Mouse (Mus musculus): ENCODE measurements around the gene Tle4. TPM values are rescaled to one million over a fixed set of nuclear protein-coding genes. Genes with fewer than 3 reads are reported as not detected.
"Not testable (repeated sequence)": the region's sequence is repeated elsewhere in the genome, so short reads cannot be mapped to it uniquely, and the experiment has no call there.

The Tle4 gene
- 10 to 100 TPM in 1 of 2 experiments, 1 to 10 TPM in 1; 9.8 to 11.8 TPM for total RNA-seq (2021)
- long read RNA-seq, experiment 1, partial matches to known transcripts = 1 of 1 reads
- long read RNA-seq, experiment 1, other reads (novel, unspliced or antisense) = 0 of 1 reads
- long read RNA-seq, experiment 2, partial matches to known transcripts = 1 of 1 reads
- long read RNA-seq, experiment 2, other reads (novel, unspliced or antisense) = 0 of 1 reads

GRCm38 (mm10) chr19:14597917-14598689 lies at the start of gene Tle4:
Tle4 (minus strand) TSS chr19:14598051.
- intact Hi-C loops (cut with DNase I) = loop anchor here (5.0 kb wide), 1 partner anchor 46 kb away; no protein-coding TSS in a partner anchor

GRCm38 (mm10) chr19:14645666-14646065 lies 47.8 kb upstream of the Tle4 start:
- DNase-seq = no peak
- intact Hi-C loops (cut with DNase I) = no loop called here

More at GRCm38 (mm10) chr19:14597917-14598689, at the start of gene Tle4:
- DNase-seq = peak; percentile 100

- DNase-seq = no peak
- intact Hi-C loops (cut with DNase I) = no loop called here
These were observed 46.9 kb upstream of the Tle4 start for GRCm38 (mm10) chr19:14644756-14645155.

- intact Hi-C loops (cut with DNase I); DNase-seq: not testable (repeated sequence)
These were observed 45.2 kb upstream of the Tle4 start for GRCm38 (mm10) chr19:14643091-14643490.

- no peak for DNase-seq
- intact Hi-C loops (cut with DNase I) = no loop called here
These were observed 44.8 kb upstream of the Tle4 start for GRCm38 (mm10) chr19:14642663-14643062.

- intact Hi-C loops (cut with DNase I) = no loop called here
- peak; percentile 5 to 9 for DNase-seq
These were observed 37.5 kb upstream of the Tle4 start for GRCm38 (mm10) chr19:14635213-14635928.

GRCm38 (mm10) chr19:14623355-14623754 lies 25.5 kb upstream of the Tle4 start:
- no peak for DNase-seq
- intact Hi-C loops (cut with DNase I) = no loop called here

GRCm38 (mm10) chr19:14620534-14620933 lies 22.7 kb upstream of the Tle4 start:
- intact Hi-C loops (cut with DNase I) = no loop called here
- DNase-seq = no peak

GRCm38 (mm10) chr19:14619814-14620213 lies 22.0 kb upstream of the Tle4 start:
- no peak for DNase-seq

GRCm38 (mm10) chr19:14614816-14615215 lies 17.0 kb upstream of the Tle4 start:
- no peak for DNase-seq
- intact Hi-C loops (cut with DNase I) = no loop called here

More at GRCm38 (mm10) chr19:14619814-14620213, 22.0 kb upstream of the Tle4 start:
- intact Hi-C loops (cut with DNase I) = no loop called here

GRCm38 (mm10) chr19:14610542-14611317 lies 12.9 kb upstream of the Tle4 start:
- intact Hi-C loops (cut with DNase I) = no loop called here
- DNase-seq = no peak

- intact Hi-C loops (cut with DNase I) = no loop called here
These were observed 3.0 kb upstream of the Tle4 start for GRCm38 (mm10) chr19:14600841-14601240.

GRCm38 (mm10) chr19:14600354-14600753 lies 2.5 kb upstream of the Tle4 start:
- DNase-seq = no peak
- intact Hi-C loops (cut with DNase I) = no loop called here

More at GRCm38 (mm10) chr19:14600841-14601240, 3.0 kb upstream of the Tle4 start:
- DNase-seq = no peak

- intact Hi-C loops (cut with DNase I) = loop anchor here (5.0 kb wide), 1 partner anchor 48 kb away; no protein-coding TSS in a partner anchor
These were observed 2.0 kb upstream of the Tle4 start for GRCm38 (mm10) chr19:14599851-14600251.

GRCm38 (mm10) chr19:14598690-14599288 lies 938 bp upstream of the Tle4 start:
- intact Hi-C loops (cut with DNase I) = loop anchor here (5.0 kb wide), 1 partner anchor 46 kb away; no protein-coding TSS in a partner anchor
- DNase-seq = no peak

More at GRCm38 (mm10) chr19:14599851-14600251, 2.0 kb upstream of the Tle4 start:
- no peak for DNase-seq

- peak; percentile 61 to 71 for DNase-seq
- intact Hi-C loops (cut with DNase I) = loop anchor here (5.0 kb wide), 1 partner anchor 45 kb away; no protein-coding TSS in a partner anchor
These were observed 622 bp downstream of the Tle4 start for GRCm38 (mm10) chr19:14596941-14597916.

- no peak for DNase-seq
- intact Hi-C loops (cut with DNase I) = loop anchor here (5.0 kb wide), 1 partner anchor 44 kb away; no protein-coding TSS in a partner anchor
These were observed 1.4 kb downstream of the Tle4 start for GRCm38 (mm10) chr19:14596358-14596940.
